Mouse (Mus musculus) forebrain, postnatal 0 days (tissue): Measurements from ENCODE around the gene Scarf2. TPM values are rescaled to one million over a fixed set of nuclear protein-coding genes. Genes with fewer than 3 reads are reported as not detected.

Experiments used
- ATAC-seq: fragments of 200-750 bp; cut with Nextera tagmentation; 2 replicates; pipeline ENCODE4 v1.8.0; 2017; ENCODE audit warnings: mild to moderate bottlenecking, moderate library complexity
- DNase-seq: peaks from one replicate; pipeline ENCODE4 v3.0.0-alpha.2; 2015
- H3K27ac ChIP-seq: fragments of 300-500 bp; sonication (generic); 2 replicates; pipeline ENCODE4 v1.5.1; 2014; ENCODE audit warnings: low read depth, mild to moderate bottlenecking, antibody characterized with exemption, low read length, moderate library complexity, mixed read lengths
- H3K27me3 ChIP-seq: fragments of 300-500 bp; sonication (generic); 2 replicates; pipeline ENCODE4 v1.6.1; 2014; ENCODE audit warnings: mild to moderate bottlenecking, low read length, mixed read lengths; ENCODE audit not compliant: insufficient read depth
- H3K36me3 ChIP-seq: fragments of 300-500 bp; sonication (generic); 2 replicates; pipeline ENCODE4 v1.6.1; 2014; ENCODE audit warnings: mild to moderate bottlenecking, moderate library complexity; ENCODE audit not compliant: insufficient read depth
- H3K4me1 ChIP-seq: fragments of 300-500 bp; sonication (generic); 2 replicates; pipeline ENCODE4 v1.6.1; 2014; ENCODE audit warnings: antibody characterized with exemption; ENCODE audit not compliant: insufficient read depth
- H3K4me2 ChIP-seq: fragments of 300-500 bp; sonication (generic); 2 replicates; pipeline ENCODE4 v1.6.1; 2014; ENCODE audit warnings: low read depth, mild to moderate bottlenecking, moderate library complexity
- H3K4me3 ChIP-seq: fragments of 300-500 bp; sonication (generic); 2 replicates; pipeline ENCODE4 v1.5.1; 2014; ENCODE audit warnings: low read depth, low read length, mixed read lengths
- H3K9ac ChIP-seq: fragments of 300-500 bp; sonication (generic); 2 replicates; pipeline ENCODE4 v1.6.1; 2014; ENCODE audit warnings: mild to moderate bottlenecking
- H3K9me3 ChIP-seq: fragments of 300-500 bp; sonication (generic); 2 replicates; pipeline ENCODE4 v1.6.1; 2016; ENCODE audit warnings: low read length
- CTCF ChIP-seq: sonication (generic); IDR thresholded peaks from 2 replicates; pipeline ENCODE4 v1.5.1; 2016; ENCODE audit warnings: antibody characterized with exemption, control low read depth, low read depth
- WGBS: fragments of 180-500 bp; shearing (Covaris S2); extraction: QIAGEN DNeasy Blood & Tissue Kit; methylation state at CpG from one replicate; pipeline ENCODE4 v1.1.7; 2014; 5-methylcytosine and 5-hydroxymethylcytosine counted together
- polyA plus RNA-seq: library from polyadenylated mRNA; unstranded; fragments of >200 nt; fragmentation: Nextera tagmentation; extraction: Ambion mirVana; gene quantifications from 2 replicates; pipeline ENCODE4 v1.2.1, GENCODE M21; 2015
- total RNA-seq: library from RNA; depleted of rRNA; stranded (reverse); fragments of >200 nt; gene quantifications from 2 replicates; pipeline ENCODE4 v1.2.3, GENCODE M21; 2014

Gene Scarf2
- total and polyA plus RNA-seq, 2 experiments from 2014 or later: 2.1 to 10.6 TPM

- no peaks in the 10 kb centered on the region for H3K9me3 ChIP-seq
- no peak overlapping the region for H3K9ac ChIP-seq
- no peak for TF ChIP-seq CTCF
- peak overlapping the region; percentile 41 for H3K4me3 ChIP-seq
- H3K27ac ChIP-seq: no peak overlapping the region
- no peak for DNase-seq
- ATAC-seq: no peak
- H3K36me3 ChIP-seq: no peaks in the 10 kb centered on the region
- peaks cover 14% of the 10 kb centered on the region; the same call in 1 of the 2 replicates for H3K4me1 ChIP-seq
- peaks cover 57% of the 10 kb centered on the region for H3K27me3 ChIP-seq
- H3K4me2 ChIP-seq: peak overlapping the region; percentile 90
- 9% methylated on average over 40 of the region's 45 CpGs for WGBS
These were observed 1.5 kb downstream of the Scarf2 start for GRCm38 (mm10) chr16:17798321-17799180.

DNA sequence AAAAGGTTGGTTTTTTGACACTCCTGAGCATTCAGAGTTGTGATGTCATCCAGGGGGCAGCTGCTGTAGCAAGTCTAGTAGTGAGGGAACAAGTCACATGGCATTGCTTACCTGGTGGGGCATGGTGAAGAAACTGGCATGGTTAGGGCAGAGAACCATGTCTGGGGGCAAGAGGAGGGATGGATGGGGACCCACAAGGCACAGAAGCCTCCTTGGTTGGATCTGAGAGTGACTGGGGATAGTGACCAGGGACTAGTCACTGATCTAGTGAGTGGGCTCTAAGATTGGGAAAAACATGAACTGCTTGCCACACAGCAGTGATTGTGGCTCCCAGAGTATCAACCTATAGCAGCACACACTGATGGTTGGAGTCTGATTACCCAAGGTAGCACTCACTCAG lies 2.5 kb downstream of the Scarf2 start:
- Histone ChIP-seq H3K4me3 (no peak overlapping the region), H3K27me3 (peaks cover 67% of the 10 kb centered on the region), H3K27ac (no peak overlapping the region), H3K9ac (no peak overlapping the region), H3K4me2 (no peak overlapping the region), H3K4me1 (peaks cover 14% of the 10 kb centered on the region; the same call in 1 of the 2 replicates), H3K9me3 (no peaks in the 10 kb centered on the region), H3K36me3 (no peaks in the 10 kb centered on the region)
- no peak for ATAC-seq
- no peak for DNase-seq
- TF ChIP-seq CTCF: no peak

DNA sequence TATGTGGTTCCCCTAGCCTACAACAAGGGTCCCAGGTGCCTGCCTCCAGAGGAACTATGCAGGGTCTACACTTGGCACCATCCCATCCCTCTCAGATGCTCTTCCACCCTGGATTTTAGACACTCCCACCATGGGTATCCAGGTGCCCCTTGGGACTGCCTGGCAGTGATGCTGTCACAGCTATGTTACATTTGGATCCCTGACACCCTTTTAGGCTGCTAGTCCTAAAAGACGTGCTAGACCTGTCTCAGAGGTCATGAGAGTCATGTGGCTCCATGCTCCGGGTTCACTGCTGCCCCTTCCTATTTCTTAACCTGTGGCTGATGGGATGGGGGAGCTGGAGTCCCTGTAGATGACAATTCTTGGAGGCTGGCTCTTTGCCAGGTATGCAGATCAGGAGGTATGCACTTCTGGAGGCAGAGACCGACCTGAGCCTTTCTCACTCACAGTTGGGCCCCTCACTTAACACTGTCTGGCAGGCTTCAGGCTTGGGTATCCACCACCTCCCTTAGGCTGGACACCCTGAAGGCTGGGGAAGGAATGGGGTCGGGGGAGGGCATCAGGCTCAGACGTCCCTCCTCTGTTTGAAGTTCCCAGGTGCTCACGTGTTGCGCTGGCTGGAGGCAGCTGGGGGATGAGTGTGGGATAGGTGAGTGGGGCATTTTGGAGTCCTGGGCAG lies 4.8 kb downstream of the Scarf2 start:
- no peak for ATAC-seq
- Histone ChIP-seq H3K4me2 (no peak overlapping the region), H3K27ac (no peak overlapping the region), H3K9ac (no peak overlapping the region), H3K4me1 (peaks cover 20% of the 10 kb centered on the region; the same call in 1 of the 2 replicates), H3K9me3 (no peaks in the 10 kb centered on the region), H3K4me3 (no peak overlapping the region), H3K27me3 (peaks cover 71% of the 10 kb centered on the region), H3K36me3 (no peaks in the 10 kb centered on the region)
- no peak for TF ChIP-seq CTCF
- DNase-seq: no peak
- 4% methylated on average over 7 of the region's 7 CpGs for WGBS

GRCm38 (mm10) chr16:17802456-17802838 lies 5.4 kb downstream of the Scarf2 start:
- peak overlapping the region; percentile 59 for H3K4me2 ChIP-seq
- H3K27me3 ChIP-seq: peaks cover 70% of the 10 kb centered on the region
- H3K9ac ChIP-seq: peak overlapping the region; percentile 45
- TF ChIP-seq CTCF: no peak
- ATAC-seq: no peak
- no peaks in the 10 kb centered on the region for H3K9me3 ChIP-seq
- no peak overlapping the region for H3K27ac ChIP-seq
- peaks cover 19% of the 10 kb centered on the region; the same call in 1 of the 2 replicates for H3K4me1 ChIP-seq
- H3K4me3 ChIP-seq: peak overlapping the region; percentile 41
- 3% methylated on average over 18 of the region's 18 CpGs for WGBS
- no peaks in the 10 kb centered on the region for H3K36me3 ChIP-seq
- DNase-seq: no peak

DNA sequence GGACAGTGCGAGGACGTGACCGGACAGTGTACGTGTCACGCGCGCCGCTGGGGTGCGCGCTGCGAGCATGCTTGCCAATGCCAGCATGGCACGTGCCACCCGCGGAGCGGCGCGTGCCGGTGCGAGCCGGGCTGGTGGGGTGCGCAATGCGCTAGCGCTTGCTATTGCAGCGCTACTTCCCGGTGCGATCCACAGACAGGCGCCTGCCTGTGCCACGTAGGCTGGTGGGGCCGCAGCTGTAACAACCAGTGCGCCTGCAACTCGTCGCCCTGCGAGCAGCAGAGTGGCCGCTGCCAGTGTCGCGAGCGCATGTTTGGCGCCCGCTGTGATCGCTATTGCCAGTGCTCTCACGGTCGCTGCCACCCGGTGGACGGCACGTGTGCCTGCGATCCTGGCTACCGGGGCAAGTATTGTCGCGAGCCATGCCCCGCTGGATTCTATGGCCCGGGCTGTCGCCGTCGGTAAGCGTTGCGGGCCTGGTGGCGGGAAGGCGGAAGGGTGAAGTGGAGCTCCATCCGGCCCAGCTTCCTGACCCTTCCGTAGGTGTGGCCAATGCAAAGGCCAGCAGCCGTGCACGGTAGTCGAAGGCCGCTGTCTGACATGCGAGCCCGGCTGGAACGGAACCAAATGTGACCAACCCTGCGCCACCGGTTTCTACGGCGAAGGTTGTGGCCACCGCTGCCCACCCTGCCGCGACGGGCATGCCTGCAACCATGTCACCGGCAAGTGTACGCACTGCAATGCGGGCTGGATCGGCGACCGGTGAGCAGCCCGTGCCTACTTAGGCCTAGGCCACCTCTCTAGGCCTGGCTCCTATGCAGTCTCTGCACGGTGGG lies 6.0 kb downstream of the Scarf2 start:
- peaks cover 23% of the 10 kb centered on the region; the same call in 1 of the 2 replicates for H3K4me1 ChIP-seq
- peak; percentile 44 for ATAC-seq

GRCm38 (mm10) chr16:17803675-17804448 lies 6.8 kb downstream of the Scarf2 start:
- ATAC-seq: no peak
- Histone ChIP-seq H3K27me3 (peaks cover 64% of the 10 kb centered on the region), H3K4me3 (peak overlapping the region; percentile 41), H3K4me2 (peak overlapping the region; percentile 59), H3K9ac (0 out of 2 replicates have a peak overlapping the region, but pooled peaks have one; percentile 35), H3K27ac (no peak overlapping the region), H3K9me3 (no peaks in the 10 kb centered on the region), H3K4me1 (peaks cover 23% of the 10 kb centered on the region; the same call in 1 of the 2 replicates), H3K36me3 (no peaks in the 10 kb centered on the region)
- 8% methylated on average over 33 of the region's 33 CpGs for WGBS
- no peak for TF ChIP-seq CTCF
- DNase-seq: no peak

More for the DNA sequence above, 6.0 kb downstream of the Scarf2 start:
- peak; percentile 25; the same call in 1 of the 2 replicates for TF ChIP-seq CTCF
- H3K4me2 ChIP-seq: peak overlapping the region; percentile 59
- H3K27ac ChIP-seq: no peak overlapping the region
- H3K4me3 ChIP-seq: peak overlapping the region; percentile 41
- peaks cover 68% of the 10 kb centered on the region for H3K27me3 ChIP-seq
- H3K9ac ChIP-seq: peak overlapping the region; percentile 45
- H3K36me3 ChIP-seq: no peaks in the 10 kb centered on the region
- DNase-seq: peak; percentile 72
- 2% methylated on average over 81 of the region's 83 CpGs for WGBS
- no peaks in the 10 kb centered on the region for H3K9me3 ChIP-seq
